Mouse (Mus musculus) right cerebral cortex, postnatal 36 days (tissue): ENCODE measurements at regions not wholly inside any gene's neighbourhood (a gene's known extent, or its start where the extent isn't known, plus 50 kb on each side); places are given as distances from the start of the nearest gene placed in this dataset.
"Not testable (repeated sequence)": the region's sequence is repeated elsewhere in the genome, so short reads cannot be mapped to it uniquely, and the experiment has no call there.

Experiments
- DNase-seq, 2 experiments: peaks; one replicate each; pipeline ENCODE4 v3.0.0; 2022; ENCODE audit warnings: low spot score in 2 of 2, mixed read lengths in 1 of 2

- DNase-seq, result no peak
Observed at GRCm38 (mm10) chr13:52190256-52190655, 340.8 kb downstream of the Diras2 start.

- no peak for DNase-seq
Observed at GRCm38 (mm10) chr13:52190848-52191590, 340.1 kb downstream of the Diras2 start.

GRCm38 (mm10) chr13:52196917-52197316 is 334.2 kb downstream of the Diras2 start:
- DNase-seq, result no peak

GRCm38 (mm10) chr13:52198649-52199348 is 332.3 kb downstream of the Diras2 start:
- DNase-seq, result no peak

GRCm38 (mm10) chr13:52202372-52202771 is 328.7 kb downstream of the Diras2 start:
- DNase-seq, result no peak

GRCm38 (mm10) chr13:52205951-52206350 is 325.1 kb downstream of the Diras2 start:
- no peak for DNase-seq

GRCm38 (mm10) chr13:52216343-52216742 is 314.7 kb downstream of the Diras2 start:
- no peak for DNase-seq

GRCm38 (mm10) chr13:52217066-52217465 is 314.0 kb downstream of the Diras2 start:
- no peak for DNase-seq

- no peak for DNase-seq
Observed at GRCm38 (mm10) chr13:52217741-52218140, 313.3 kb downstream of the Diras2 start.

GRCm38 (mm10) chr13:52222315-52223097 is 308.6 kb downstream of the Diras2 start:
- no peak for DNase-seq

GRCm38 (mm10) chr13:52223098-52223962 is 307.7 kb downstream of the Diras2 start:
- no peak for DNase-seq

GRCm38 (mm10) chr13:52233971-52234370 is 297.1 kb downstream of the Diras2 start:
- DNase-seq, result no peak

- no peak for DNase-seq
Observed at GRCm38 (mm10) chr13:52236105-52236504, 295.0 kb downstream of the Diras2 start.

GRCm38 (mm10) chr13:52239563-52239962 is 291.5 kb downstream of the Diras2 start:
- DNase-seq, result no peak

GRCm38 (mm10) chr13:52241761-52242160 is 289.3 kb downstream of the Diras2 start:
- DNase-seq, result no peak

- DNase-seq, result no peak
Observed at GRCm38 (mm10) chr13:52249492-52249891, 281.6 kb downstream of the Diras2 start.

GRCm38 (mm10) chr13:52250371-52250770 is 280.7 kb downstream of the Diras2 start:
- DNase-seq, result no peak

- DNase-seq, result no peak
Observed at GRCm38 (mm10) chr13:52252303-52252702, 278.8 kb downstream of the Diras2 start.

GRCm38 (mm10) chr13:52252726-52253125 is 278.4 kb downstream of the Diras2 start:
- not testable (repeated sequence) for DNase-seq

GRCm38 (mm10) chr13:52253138-52253537 is 277.9 kb downstream of the Diras2 start:
- no peak for DNase-seq

- no peak for DNase-seq
Observed at GRCm38 (mm10) chr13:52254185-52254584, 276.9 kb downstream of the Diras2 start.
